Mouse (Mus musculus) forebrain, embryonic 15.5 days (tissue): ENCODE results near the gene Grm3. TPM values are rescaled to one million over a fixed set of nuclear protein-coding genes. Genes with fewer than 3 reads are reported as not detected.

ENCODE experiments used
- ATAC-seq: fragments of 200-750 bp; cut with Nextera tagmentation; replicated peaks from 2 replicates; pipeline ENCODE4 v1.8.0; 2017; ENCODE audit warnings: mild to moderate bottlenecking, moderate TSS enrichment, moderate library complexity
- H3K27ac ChIP-seq: fragments of 300-500 bp; sonication (generic); replicated peaks from 2 replicates; pipeline ENCODE4 v1.5.1; 2015; ENCODE audit warnings: mild to moderate bottlenecking, inconsistent platforms
- H3K27me3 ChIP-seq: fragments of 300-500 bp; sonication (generic); 2 replicates; pipeline ENCODE4 v1.6.1; 2015; ENCODE audit warnings: inconsistent platforms
- H3K36me3 ChIP-seq: fragments of 300-500 bp; sonication (generic); 2 replicates; pipeline ENCODE4 v1.6.1; 2015; ENCODE audit warnings: mild to moderate bottlenecking, inconsistent platforms
- H3K4me1 ChIP-seq: fragments of 300-500 bp; sonication (generic); 2 replicates; pipeline ENCODE4 v1.6.1; 2015; ENCODE audit warnings: inconsistent platforms
- H3K4me2 ChIP-seq: fragments of 300-500 bp; sonication (generic); replicated peaks from 2 replicates; pipeline ENCODE4 v1.6.1; 2015; ENCODE audit warnings: mild to moderate bottlenecking, inconsistent platforms
- H3K4me3 ChIP-seq: fragments of 300-500 bp; sonication (generic); 2 replicates; pipeline ENCODE4 v1.5.1; 2015; ENCODE audit warnings: mild to moderate bottlenecking, inconsistent platforms
- H3K9ac ChIP-seq: fragments of 300-500 bp; sonication (generic); replicated peaks from 2 replicates; pipeline ENCODE4 v1.6.1; 2015; ENCODE audit warnings: mild to moderate bottlenecking, inconsistent platforms
- H3K9me3 ChIP-seq: fragments of 300-500 bp; sonication (generic); 2 replicates; pipeline ENCODE4 v1.6.1; 2016; ENCODE audit warnings: inconsistent platforms
- WGBS: fragments of 180-500 bp; shearing (Covaris S2); methylation state at CpG from one replicate; pipeline ENCODE4 v1.1.7; 2015; ENCODE audit warnings: mixed read lengths; 5-methylcytosine and 5-hydroxymethylcytosine counted together
- polyA plus RNA-seq: library from polyadenylated mRNA; unstranded; fragments of >200 nt; fragmentation: Nextera tagmentation; extraction: Ambion mirVana; gene quantifications from 2 replicates; pipeline ENCODE4 v1.2.1, GENCODE M21; 2015

Gene Grm3
- polyA plus RNA-seq, 1 experiment from 2014 or later = 19.2 TPM

DNA sequence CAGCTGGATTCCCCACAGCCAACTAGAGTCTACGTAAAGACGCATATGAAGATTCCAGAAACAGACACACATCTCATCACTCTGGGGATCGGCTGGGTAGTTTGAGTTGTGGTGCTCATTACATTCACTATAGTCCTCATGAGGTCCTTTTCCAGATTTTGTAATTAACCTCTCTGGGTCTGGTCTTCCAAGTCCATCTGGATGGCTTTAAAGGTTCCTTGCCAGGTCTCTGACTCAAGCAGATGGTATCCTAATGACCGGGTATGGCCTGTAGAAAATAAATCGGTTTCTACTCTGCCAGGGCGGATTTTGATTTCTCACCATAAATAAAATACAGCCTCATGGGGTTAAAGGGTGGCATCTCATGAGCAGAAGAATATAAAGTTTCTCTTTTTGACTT lies 276.0 kb downstream of the Grm3 start:
- no peaks in the 10 kb centered on the region for H3K4me1 ChIP-seq

DNA sequence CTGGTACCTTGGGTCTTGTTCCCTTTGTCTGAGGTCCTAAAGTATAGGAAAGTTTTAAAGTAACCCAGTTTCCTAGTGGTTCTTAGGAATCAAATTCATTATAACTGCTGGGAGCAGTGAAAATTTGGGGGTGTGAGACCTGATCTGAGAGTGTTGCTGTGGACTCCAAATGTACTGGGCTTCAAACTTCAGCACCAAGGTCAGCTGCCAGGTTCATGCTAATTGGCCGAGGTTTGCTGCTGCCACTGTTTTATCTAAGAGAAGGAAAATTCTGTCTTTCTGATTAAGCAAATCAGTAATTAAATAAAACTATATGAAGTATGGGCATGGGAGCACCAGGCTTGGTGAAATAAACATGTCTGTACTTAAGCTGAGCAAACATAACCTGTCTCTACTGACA lies 278.8 kb downstream of the Grm3 start:
- WGBS = 9% methylated on average over 1 of the region's 1 CpGs
- Histone ChIP-seq H3K4me1 (no peaks in the 10 kb centered on the region), H3K4me3 (no peak overlapping the region), H3K9ac (no peak overlapping the region), H3K27ac (no peak overlapping the region), H3K27me3 (no peaks in the 10 kb centered on the region), H3K9me3 (no peaks in the 10 kb centered on the region), H3K4me2 (no peak overlapping the region), H3K36me3 (no peaks in the 10 kb centered on the region)
- ATAC-seq = no peak

More for the DNA sequence above, 276.0 kb downstream of the Grm3 start:
- H3K36me3 ChIP-seq = no peaks in the 10 kb centered on the region
- no peaks in the 10 kb centered on the region for H3K27me3 ChIP-seq
- no peak overlapping the region for H3K27ac ChIP-seq
- H3K4me2 ChIP-seq = no peak overlapping the region
- H3K9ac ChIP-seq = no peak overlapping the region
- H3K9me3 ChIP-seq = no peaks in the 10 kb centered on the region
- WGBS = 88% methylated on average over 6 of the region's 6 CpGs
- H3K4me3 ChIP-seq = no peak overlapping the region
- no peak for ATAC-seq
